Mouse (Mus musculus): ENCODE data around the gene Supt4a.

The Supt4a gene

DNA sequence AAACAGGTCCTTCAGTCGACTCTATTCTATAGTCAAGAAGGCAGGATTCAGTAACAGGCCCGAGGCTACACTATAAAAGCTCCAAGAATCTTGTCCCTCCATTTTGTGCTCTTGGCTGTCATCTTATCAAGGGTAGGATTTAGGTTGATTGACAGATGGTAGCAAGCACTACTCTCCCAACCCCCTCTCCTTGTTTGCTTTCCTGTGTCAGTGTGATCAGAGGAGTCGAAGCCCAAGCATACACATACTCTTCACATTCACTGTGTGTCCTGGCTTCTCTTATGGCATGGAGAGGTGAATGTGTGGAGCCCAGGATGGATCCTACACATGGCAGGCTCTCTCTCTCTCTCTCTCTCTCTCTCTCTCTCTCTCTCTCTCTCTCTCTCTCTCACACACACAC is 13.2 kb downstream of the Supt4a start:
- in situ Hi-C loops (cut with MboI, MseI), result no loop called here

DNA sequence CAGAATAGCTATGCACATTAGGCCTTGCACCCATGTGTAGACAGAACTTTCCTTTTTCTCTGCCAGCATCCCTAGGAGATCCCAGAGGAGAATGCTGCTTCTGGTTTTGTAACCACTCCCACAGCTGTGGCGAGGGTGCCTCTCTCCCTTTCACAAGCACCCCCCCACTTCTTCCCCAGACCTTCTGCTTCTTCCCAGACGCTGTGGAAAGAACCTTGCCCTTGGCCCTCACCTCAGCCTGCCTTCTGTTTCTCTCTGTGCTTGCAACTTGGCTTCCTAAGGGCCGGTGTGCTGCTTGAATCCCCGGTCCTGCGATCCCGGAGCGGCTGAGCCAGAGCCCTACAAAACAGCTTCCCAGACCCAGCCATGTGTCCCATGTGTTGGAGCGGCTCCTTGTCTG is 13.7 kb downstream of the Supt4a start:
- in situ Hi-C loops (cut with MboI, MseI), result no loop called here

DNA sequence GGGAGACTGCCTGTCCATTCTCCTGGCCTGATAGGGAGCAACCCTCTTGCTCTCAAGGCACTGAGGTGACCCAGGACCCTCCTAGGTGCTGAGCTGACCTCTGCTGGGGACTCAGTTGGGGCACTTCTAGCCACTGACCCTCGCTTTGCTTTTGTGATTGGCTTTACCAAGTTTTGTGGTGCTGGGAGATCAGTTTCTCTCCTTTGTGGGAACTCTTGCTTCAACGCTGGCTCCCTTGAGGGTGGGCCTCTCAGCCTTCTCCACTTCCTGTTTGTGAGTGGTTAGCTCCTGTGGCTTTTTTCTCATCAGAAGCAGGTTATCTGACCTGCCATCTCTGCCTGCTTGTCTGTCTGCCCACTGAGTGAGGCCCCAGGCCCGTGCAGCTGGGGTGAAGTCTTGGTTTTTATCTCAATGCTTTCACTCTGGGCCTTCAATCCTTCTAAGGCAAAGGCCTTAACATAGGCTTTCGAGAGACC is 14.2 kb downstream of the Supt4a start:
- in situ Hi-C loops (cut with MboI, MseI), result no loop called here

DNA sequence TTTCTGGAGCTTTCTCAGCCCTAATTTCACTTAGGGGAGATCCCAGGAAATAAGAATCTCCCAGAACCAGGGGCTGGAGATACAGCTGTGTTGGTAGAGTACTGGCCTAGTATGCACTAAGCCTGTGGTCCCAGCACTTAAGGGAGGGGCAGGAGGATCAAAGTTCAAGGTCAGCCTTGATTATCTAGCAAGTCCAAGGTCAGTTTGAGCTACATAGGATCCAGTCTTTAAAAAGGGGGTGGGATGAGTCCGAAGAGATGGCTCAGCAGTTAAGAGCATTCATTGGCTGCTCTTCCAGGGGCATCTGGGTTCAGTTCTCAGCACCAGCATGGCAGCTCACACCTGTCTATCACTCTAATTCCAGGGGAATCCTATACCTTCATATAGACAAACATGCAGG is 15.0 kb downstream of the Supt4a start:
- in situ Hi-C loops (cut with MboI, MseI), result no loop called here

DNA sequence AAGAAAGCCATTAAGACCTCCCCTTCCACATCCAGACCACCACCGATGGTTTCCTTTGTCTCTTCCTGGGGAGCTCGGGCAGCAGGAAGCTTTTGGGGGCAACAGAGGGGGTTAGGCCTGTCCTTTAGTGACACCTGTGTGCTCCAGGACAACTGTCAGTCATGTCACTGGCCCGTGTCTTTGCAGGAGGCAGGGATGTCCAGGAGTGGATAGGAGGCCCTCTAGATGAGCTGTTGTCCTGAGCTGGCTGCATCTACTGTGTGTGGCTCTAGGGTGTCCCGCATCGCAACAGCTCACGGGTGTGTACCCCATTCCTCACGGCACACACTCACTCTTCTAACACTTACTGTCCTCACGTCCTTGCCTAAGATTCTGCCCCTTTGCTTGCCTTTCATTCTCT is 15.9 kb downstream of the Supt4a start:
- in situ Hi-C loops (cut with MboI, MseI), result no loop called here

DNA sequence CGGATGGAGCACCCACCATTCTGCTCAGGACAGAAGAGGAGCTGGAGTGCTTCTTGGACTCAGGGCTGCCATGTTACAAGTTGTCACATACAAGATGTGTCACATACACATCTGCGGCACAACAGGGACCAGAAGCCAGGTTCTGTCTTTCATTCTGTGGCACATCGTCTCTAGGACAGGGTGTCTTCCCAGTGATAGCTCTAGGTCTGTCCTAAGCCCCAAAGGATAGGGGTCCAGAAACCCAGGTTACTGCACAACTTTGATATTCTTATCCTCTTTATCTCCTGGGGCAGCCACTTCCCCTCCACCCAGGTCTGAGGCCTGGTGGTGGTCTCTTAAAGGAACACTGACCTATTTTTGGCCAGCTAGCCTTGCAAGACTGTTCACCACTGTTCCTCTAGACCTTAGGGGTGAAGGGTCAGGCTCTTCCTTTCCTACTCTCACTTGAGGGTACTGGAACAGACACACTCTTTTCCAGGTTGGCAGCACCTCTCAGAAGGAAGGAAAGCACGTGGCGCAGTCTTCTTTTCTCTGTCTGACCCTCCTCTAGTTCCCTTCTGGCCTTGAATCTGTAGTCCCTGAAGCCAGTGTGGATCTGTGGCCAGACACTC is 16.6 kb downstream of the Supt4a start:
- in situ Hi-C loops (cut with MboI, MseI), result no loop called here

DNA sequence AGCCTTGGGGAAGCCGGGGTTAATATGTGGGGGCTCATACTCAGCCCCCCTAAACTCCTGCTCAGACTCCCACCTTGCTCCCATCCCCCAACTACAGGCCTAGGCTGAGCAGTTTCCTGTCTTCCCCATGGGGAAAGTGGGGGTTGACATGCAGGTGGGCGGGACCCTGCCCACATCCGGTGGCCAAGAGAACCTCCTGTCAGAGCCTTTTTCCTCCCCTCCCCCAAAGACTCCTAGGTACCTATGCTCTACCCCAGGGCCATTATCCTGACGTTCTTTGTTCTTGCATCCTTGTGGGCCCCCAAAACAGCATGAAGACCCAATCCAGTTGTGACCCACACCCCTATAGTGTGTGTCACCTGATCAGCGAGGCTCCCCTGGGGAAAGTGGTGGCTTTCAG is 17.3 kb downstream of the Supt4a start:
- in situ Hi-C loops (cut with MboI, MseI), result no loop called here

DNA sequence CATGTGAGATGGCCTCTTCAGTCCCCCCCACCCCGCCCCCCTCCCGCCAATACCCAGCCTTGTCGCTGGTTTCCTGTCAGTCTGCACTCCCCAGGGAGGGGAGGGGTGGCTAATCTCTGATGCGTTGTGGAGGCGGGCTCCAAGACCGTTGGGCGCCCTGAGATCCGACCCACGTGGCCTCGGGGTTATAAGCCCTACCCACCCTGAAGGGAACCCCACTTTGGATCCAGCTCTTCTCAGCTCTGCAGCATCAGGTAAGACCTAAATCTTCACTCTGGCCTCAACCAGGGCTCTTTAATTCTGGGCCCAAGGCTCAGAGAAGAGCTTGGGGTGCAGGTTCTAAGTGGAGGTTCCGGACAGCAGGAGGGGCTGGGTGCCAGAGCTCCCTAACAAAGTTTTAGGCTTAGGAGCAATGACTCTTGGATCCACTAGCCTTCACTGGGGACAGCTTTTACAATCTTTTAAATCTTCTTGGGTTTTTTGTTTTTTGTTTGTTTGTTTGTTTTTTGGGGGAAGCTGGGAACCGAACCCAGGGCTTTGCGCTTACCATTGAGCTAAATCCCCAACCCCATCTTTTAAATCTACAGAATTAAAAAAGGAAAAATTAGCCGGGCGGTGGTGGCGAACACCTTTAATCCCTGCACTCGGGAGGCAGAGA is 18.1 kb downstream of the Supt4a start:
- in situ Hi-C loops (cut with MboI, MseI), result no loop called here

DNA sequence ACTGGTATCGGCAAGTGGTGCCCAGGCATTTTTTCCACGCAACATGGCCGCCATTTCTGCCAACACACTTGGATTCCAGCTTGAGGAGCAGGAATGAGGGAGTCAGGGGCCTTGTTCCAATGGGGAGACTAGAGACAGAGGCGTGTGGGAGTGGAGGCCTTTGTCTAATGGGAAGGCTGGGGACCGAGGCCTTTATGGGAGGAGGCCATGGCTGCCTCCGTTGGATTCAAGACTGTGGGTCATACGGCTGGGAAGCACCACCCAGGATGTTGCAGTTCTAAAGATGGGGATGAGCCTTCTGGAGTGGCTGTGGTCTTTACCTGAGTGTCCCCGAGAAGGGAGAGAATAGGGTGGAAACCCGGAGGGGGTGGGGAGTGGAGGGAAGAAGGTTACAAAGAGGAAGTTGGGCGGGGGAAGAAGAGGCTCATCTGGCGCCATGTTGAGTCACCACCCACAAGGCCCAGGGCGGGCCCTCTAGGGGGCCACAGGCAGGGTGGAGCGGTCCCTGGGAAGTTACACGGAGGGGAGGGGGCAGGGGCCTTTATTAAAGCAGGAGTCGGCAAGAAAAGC is 19.0 kb downstream of the Supt4a start:
- in situ Hi-C loops (cut with MboI, MseI), result no loop called here

DNA sequence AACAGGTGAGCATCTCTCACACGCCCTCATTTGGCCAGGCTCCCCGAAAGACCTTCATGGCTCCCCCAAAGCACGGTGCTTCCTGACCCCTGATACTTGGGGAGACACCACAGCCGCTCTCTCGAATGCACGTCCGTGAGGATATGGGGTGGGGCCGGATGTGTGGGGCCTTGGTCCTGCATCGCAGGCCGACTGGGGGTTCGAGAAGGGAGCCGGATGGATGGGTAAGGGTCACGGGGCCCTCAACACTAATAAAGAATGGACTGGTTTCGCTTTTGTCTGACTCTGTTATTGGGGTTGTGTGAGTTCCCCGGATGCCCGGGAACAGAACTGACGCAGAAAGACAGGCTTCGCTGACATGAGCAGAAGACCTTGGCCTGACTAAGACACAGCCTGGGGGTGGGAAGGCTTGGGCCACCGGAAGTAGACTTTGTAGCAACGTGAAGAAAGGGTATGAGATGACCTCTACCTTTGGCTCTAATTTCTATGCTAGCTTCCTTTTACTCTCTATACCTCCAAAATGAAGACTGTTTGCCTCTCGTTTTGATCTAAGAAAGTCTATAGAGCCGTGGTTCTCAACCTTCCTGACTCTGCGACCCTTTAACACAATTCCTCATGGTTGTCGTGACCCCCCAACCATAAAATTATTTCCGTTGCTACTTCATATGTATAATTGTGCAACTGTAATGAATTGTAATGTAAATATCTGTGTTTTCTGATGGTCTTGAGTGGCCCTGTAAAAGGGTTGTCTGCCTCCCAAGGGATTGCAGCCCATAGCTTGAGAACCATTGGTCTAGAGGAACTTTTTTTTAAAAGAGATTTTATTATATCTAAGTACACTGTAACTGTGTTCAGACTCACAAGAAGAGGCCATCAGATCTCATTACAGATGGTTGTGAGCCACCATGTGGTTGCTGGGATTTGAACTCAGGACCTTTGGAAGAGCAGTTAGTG is 19.9 kb downstream of the Supt4a start:
- in situ Hi-C loops (cut with MboI, MseI), result no loop called here

DNA sequence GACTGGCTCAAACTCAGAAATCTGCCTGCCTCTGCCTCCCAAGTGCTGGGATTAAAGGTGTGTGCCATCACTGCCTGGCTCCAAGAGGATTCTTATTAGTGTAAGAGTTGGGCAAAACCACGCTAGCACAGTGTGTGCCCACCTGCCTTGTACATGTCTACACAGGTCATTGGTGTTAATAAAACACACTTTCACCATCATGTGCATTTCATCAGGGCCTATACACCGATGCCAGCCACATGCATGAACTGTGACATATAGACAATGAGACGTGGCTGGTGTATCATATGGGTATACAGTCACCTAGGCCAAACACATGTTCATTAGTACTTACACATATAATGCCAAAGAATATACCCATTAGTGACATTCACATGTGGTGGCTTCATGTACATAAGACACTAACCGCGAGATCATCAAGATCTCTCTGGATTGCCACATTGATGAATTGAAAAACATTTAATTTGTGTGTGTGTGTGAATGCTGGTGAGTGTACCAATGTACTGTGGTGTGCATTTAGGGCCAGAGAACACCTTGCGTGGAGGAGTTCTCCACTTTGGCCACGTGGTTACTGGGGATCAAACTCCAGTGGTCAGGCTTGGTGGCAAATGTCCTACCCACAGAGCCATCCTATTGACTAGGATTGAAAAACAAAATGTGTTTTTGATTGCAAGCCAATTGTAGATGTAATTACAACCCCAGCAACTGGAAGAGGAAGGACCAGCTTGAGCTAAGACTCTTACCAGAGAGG is 21.0 kb downstream of the Supt4a start:
- in situ Hi-C loops (cut with MboI, MseI), result no loop called here

DNA sequence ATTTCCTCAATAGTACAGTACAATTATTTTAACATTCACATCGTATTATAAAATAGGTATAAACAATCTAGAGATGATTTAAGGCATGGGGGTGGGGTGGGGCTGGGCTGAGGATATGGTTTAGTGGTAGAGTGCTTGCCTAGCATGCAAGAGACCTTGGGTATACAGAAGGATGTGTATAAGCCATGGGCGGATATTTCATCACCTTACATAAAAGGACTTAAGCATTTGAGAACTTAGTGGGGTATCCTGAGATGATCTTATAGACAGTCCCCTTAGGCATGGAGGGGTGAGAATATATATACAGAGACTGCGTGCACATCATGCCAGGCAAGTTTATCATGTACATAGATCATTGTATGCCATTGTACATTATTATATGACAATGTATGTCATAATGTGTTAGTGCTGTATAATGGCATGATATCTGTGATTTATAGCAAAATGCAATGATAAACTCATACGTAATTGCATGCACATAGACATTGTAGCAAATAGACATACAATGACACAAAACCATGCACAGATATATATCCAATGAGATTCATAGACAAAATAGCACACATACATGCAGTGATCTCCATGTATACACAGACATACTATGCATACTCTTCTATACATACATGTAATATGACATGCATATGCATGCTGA is 21.7 kb downstream of the Supt4a start:
- in situ Hi-C loops (cut with MboI, MseI), result no loop called here

DNA sequence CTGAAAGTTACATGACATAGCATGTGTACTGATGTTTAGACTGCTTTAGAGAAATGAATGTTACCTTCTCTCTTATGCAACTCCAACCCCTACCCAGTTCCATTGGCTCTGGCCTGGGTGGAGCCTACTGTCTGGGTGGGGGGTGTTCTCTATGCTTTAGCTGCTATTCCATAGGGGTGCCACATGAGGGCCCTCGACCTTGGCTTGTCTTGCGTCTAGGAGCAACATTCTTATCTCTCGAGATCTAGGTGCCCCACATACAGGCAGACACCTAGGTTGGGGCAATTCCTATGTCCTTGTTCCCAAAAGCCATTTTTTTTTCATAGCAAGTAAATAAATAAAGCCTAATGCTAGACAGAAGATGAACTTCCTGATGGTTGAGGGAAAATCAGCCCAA is 22.3 kb downstream of the Supt4a start:
- in situ Hi-C loops (cut with MboI, MseI), result no loop called here

DNA sequence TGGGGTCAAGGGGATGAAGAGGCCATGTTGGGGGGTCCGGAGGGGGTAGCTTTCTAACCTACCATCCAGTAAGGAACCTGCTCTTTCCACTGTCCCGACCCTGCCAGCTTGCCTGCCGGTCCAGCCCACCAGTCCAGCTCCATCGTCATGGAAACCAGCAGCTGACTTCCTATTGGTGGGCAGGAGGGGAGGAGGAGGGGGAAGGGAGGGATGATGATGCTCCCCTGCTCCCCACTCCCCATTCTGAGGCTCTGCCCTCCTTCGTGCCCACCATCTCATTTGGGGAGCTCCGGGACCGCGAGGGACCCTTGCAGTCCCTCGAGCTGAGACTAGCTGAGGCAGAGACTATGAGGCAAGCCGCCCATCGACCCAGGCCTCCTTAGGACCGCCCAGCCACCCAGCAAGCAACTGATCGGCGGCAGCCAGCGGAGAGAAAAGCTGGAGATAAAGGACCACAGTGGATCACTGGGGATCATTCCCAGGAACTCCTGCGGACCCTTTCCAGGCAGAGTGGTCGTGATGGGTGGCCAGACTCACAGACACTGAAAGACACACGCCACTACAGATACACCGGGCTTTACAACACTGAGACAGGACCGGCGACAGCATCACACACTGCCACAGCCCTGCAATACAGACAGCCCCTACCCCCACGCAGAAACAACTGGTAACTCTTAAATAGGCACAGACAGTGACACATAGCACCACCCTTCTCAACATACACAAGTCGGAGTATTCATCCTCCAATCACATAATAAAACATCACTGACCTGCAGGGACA is 23.1 kb downstream of the Supt4a start, which contains the start of gene Tspoap1:
Gene Tspoap1, plus strand, starts transcription at position 241 of the 781 bp plus-strand sequence.
- in situ Hi-C loops (cut with MboI, MseI), result no loop called here

DNA sequence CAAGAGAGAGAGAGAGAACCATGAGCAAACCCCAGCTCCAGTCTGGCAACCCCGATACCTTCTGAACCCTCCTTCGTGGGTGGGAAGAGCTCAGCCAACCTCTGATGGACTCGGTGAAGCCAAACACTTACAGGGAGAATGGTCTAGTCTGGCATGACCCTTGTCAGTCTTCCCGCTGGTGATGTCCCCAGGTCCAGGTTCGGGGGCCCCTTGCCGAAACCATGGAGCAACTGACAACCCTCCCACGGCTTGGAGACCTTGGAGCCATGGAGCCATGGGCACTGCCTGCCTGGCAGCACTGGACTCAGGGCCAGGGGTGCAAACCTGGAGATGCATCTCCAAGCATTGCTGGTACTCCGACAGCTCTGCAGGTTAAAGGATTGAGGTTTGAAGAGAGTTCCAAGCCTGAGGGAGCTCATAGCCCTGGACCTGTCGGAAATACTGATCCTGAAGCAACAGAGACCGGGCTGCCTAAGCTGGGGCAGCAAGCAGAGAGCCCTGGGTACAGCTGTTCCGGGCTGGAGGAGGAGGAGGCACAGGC is 23.9 kb downstream of the Supt4a start:
- in situ Hi-C loops (cut with MboI, MseI), result no loop called here

DNA sequence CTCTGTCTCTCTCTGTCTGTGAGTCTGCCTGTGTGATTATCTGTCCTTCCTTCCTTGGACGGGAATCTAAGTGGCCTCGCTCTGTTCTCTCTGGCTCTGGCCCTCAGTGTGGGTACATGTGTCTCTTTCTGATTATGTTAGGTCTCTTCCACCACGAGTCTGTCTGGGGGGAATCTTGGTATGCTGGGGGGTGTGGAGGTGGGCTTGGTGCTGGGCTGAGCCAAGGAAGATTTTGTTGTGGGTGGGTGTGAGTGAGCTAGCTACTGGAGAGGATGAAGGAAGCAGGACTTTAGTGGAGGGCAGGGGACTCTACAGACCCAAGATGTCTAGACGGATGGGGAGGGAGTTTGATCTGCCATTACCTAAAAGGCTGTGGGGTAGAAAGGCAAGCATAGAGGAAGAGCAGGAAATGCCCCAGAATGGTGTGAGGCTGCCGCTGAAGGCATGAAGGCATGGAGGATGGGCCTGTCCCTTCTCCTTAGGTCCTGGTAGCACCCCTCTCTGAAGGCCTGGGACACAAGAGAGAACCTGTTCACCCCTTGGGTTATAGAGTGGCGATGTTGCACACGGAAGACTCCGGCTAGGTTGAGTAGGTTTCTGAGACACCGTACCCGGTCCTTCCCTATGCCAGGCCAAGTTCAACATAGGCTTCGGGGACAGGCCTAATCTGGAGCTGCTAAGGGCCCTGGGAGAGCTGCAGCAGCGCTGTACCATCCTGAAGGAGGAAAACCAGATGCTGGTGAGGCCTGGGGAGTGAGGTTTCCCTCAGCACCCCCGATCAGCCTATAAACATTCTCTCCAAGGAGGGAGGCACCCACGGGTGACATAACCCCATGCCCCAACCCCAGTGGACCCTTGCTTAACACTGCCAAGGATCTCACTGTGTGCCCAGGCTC is 24.7 kb downstream of the Supt4a start:
- in situ Hi-C loops (cut with MboI, MseI), result no loop called here

DNA sequence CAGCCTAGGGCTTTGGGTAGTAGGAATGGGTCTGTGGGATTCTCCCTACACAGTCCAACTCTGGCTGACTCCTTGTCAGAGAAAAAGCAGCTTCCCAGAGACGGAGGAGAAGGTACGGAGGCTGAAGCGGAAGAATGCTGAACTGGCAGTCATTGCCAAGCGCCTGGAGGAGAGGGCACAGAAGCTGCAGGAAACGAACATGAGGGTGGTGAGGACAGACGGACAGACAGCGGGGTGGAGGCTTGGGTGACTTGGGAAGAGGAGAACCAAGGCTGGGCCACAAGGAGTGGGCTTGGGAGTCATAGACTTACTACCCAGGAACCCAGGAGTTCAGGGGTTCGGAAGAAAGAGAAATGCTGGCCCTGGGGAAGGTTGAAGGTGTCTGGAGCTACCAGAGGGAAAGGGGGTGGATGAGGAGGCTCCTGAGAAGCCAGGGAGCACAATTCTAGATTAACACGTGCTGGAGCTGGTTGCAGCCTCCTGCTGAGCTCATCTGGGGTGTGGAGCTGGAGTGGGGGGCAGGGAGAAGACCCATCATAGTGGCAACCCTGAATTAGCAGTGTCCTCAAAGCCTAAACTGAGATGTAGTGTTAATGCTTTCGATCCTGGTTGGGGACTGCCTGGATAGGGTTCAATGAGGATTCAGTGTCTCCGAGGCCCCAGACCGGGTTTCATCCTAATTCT is 25.5 kb downstream of the Supt4a start:
- in situ Hi-C loops (cut with MboI, MseI), result no loop called here

DNA sequence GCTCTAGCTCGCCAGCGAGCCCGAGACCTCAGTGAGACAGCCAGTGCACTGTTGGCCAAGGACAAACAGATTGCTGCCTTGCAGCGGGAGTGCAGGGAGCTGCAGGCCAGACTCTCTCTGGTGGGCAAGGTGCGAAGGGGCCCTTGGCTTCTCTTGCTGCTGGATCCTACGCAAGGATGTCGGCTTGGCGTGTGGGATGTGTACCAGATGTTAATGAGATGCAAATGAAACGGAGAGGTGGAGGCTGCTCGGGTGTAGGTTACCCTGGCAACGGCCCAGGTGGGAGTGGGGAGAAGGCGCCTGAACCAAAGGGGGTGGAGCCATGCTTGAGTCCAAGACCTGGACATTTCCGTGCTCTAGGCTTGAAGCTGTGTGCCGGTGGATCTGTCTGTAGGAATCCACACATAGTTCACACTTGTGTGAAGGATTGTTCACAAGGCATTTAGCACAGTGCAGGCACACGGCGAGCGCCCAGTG is 26.2 kb downstream of the Supt4a start:
- in situ Hi-C loops (cut with MboI, MseI), result no loop called here
